Mouse (Mus musculus) brain, embryonic 18.5 days (tissue): ENCODE measurements around the gene Inpp5k.

Source experiments
- DNase-seq: peaks from one replicate; pipeline ENCODE4 v3.0.0-alpha.2; 2012; ENCODE audit warnings: low read depth, low spot score

Inpp5k gene

GRCm38 (mm10) chr11:75620136-75620780 is 10.5 kb upstream of the Inpp5k start:
- no peak for DNase-seq

GRCm38 (mm10) chr11:75621426-75621825 is 9.4 kb upstream of the Inpp5k start:
- no peak for DNase-seq

GRCm38 (mm10) chr11:75622588-75623329 is 8.0 kb upstream of the Inpp5k start:
- DNase-seq = no peak

- DNase-seq = no peak
These were observed 6.7 kb upstream of the Inpp5k start for GRCm38 (mm10) chr11:75624102-75624554.

- DNase-seq = no peak
These were observed 5.0 kb upstream of the Inpp5k start for GRCm38 (mm10) chr11:75625820-75626219.

- no peak for DNase-seq
These were observed 690 bp upstream of the Inpp5k start for GRCm38 (mm10) chr11:75630098-75630497.

GRCm38 (mm10) chr11:75631561-75632225 is 905 bp downstream of the Inpp5k start:
- DNase-seq = no peak

GRCm38 (mm10) chr11:75632921-75633320 is 2.1 kb downstream of the Inpp5k start:
- DNase-seq = no peak

- DNase-seq = no peak
These were observed 4.0 kb downstream of the Inpp5k start for GRCm38 (mm10) chr11:75634801-75635200.

GRCm38 (mm10) chr11:75635315-75635714 is 4.5 kb downstream of the Inpp5k start:
- DNase-seq = no peak

- DNase-seq = no peak
These were observed 12.5 kb downstream of the Inpp5k start for GRCm38 (mm10) chr11:75643323-75643722.

- DNase-seq = no peak
These were observed 13.9 kb downstream of the Inpp5k start for GRCm38 (mm10) chr11:75644684-75645083.

GRCm38 (mm10) chr11:75647681-75648211 is 17.0 kb downstream of the Inpp5k start:
- no peak for DNase-seq

GRCm38 (mm10) chr11:75649155-75649561 is 18.4 kb downstream of the Inpp5k start:
- no peak for DNase-seq

- no peak for DNase-seq
These were observed 19.5 kb downstream of the Inpp5k start, which contains the start of gene Myo1c for GRCm38 (mm10) chr11:75650311-75650710. Gene Myo1c, plus strand, starts transcription at chr11:75650504.

- no peak for DNase-seq
These were observed 20.2 kb downstream of the Inpp5k start for GRCm38 (mm10) chr11:75650958-75651425.

- DNase-seq = no peak
These were observed 20.8 kb downstream of the Inpp5k start for GRCm38 (mm10) chr11:75651426-75652221.

- no peak for DNase-seq
These were observed 21.6 kb downstream of the Inpp5k start for GRCm38 (mm10) chr11:75652222-75652941.

GRCm38 (mm10) chr11:75652942-75653684 is 22.3 kb downstream of the Inpp5k start:
- no peak for DNase-seq
